Mouse (Mus musculus): ENCODE measurements around the gene Fign. TPM values are rescaled to one million over a fixed set of nuclear protein-coding genes. Genes with fewer than 3 reads are reported as not detected.

The Fign gene
- total RNA-seq (2021), result 10 to 100 TPM; 12.5 to 18.4 TPM

DNA sequence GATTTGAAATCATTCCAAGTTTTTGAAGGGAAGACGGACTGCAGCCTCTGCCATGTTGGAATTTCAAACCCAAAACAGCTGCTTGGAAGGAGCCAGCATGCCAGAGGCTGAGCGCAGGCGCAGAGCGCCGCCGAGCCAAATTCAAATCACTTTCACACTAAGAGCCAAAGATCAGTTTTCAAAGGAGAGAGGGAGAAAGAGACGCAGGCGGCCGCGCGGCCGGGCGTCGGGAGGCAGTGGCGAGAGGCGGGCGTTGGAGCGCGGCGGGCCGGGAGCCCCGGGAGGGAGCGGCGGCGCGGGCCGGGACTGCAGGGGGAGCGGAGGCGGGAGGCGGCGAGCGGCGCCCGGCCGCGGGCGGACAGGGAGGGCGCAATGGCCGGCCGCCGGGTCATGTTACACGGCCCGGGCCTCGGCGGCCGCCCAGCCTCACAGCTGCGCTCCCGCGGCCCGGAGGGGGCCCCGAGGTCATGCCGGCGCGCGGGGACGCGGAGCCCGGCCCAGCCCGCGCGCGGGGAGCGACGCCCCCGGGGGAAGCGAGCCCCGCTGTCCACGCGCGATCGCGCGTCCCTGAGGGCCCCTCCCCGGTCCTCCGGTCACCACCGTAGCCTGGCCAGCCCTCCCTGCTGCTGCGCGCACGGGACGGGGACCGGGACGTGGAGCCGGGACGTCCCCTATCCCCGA, at the start of gene Fign:
Gene Fign, minus strand, starts transcription at position 102 of the 681 bp plus-strand sequence.
- intact Hi-C loops (cut with DNase I), result loop anchor here (5.0 kb wide), 3 partner anchors 116 to 396 kb away; no protein-coding TSS in a partner anchor
- DNase-seq, result peak; percentile 74 to 81

DNA sequence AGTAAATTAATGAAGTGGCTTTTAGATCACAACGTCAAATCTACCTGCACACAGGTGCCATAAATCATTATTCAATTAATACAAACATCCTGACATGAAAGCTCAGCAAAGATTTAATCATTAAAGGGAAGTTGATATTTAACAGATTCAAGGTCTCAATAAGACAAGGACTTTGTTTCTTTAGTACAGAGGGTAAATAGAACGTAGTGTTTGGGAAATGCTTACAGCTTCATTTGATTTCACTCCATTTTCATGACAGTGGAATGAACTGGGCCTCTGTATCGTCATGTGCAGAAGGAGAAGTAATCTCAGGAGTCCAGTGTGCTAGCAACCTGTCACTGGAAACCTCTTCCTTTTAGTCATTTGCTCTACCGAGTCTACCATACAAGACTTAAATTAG, 35.8 kb upstream of the Fign start:
- intact Hi-C loops (cut with DNase I), result no loop called here
- DNase-seq, result no peak

DNA sequence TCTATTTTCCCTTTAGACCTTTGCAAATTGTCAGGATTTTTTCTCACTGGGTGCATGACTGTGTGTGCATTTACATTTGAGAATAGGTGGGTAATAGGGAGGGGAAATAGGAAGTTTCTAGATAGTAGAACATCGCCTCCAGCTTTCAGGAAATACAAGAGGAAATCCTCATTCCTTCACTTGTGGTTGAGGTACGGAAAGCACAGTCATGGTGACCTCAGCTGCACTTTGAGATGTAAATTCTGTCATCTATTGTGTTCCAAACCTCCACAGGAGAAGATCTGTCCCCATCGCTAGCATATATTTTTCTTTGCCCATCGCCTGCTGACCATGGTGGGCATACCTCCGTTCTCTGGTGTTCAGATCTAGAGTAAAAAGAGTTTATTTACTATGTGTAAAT, 22.7 kb upstream of the Fign start:
- no peak for DNase-seq
- intact Hi-C loops (cut with DNase I), result no loop called here

DNA sequence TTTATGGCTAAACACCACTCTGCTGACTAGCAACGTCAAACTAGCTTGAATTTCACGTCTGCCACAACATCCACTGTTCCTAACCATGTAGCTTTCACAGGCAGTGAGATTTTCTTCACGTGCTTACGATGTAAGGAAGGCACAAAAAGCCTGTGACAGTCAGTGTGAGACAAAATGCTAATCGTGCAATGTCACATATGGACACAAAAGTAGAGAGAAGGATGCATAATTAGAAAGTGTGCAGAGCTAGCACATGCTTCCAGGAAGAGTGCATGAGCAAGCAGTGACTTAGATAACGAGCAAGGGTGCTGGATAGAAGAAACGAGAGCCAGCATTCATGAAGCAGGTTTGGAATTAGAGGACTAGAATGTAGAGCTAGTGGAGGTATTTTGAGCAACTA, 18.8 kb upstream of the Fign start:
- intact Hi-C loops (cut with DNase I), result no loop called here
- no peak for DNase-seq

DNA sequence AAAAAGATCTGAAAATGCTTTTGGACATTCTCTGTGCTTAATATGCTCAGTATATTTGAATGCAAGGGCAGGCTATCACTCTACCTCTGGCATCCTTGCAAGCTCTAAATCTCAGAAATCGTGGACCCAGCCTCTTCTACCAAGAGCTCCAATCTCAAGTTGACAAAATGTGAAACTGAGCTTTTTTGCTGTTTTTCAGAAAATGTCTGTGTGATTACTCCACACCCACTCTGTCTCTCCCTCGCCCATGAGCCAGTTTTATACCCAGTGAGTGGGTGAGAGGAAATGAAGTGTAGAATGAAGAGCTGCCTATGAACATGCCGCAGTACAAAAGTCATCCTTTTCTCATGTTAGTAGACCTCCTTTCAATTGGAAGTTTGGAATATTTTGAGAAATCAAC, 13.3 kb upstream of the Fign start:
- intact Hi-C loops (cut with DNase I), result no loop called here
- no peak for DNase-seq

DNA sequence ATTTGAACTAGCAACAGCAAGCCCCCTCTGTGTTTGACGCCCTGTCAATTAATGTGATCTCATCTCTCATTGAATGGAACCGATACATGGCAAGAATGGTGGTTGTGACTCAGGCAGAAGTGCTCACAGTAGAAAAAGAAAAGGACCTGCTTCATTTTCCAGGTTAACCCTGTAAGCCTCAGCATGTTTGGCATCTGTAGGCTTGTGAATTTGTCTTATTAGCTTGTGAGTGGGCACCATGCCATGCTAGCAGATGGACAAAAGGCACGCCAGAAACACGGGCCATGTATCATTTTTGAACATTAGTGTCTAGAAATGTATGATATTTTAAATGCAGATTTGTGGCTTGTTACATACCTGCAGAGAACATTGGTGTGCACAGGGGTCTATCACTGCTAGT, 12.0 kb upstream of the Fign start:
- intact Hi-C loops (cut with DNase I), result no loop called here
- no peak for DNase-seq

DNA sequence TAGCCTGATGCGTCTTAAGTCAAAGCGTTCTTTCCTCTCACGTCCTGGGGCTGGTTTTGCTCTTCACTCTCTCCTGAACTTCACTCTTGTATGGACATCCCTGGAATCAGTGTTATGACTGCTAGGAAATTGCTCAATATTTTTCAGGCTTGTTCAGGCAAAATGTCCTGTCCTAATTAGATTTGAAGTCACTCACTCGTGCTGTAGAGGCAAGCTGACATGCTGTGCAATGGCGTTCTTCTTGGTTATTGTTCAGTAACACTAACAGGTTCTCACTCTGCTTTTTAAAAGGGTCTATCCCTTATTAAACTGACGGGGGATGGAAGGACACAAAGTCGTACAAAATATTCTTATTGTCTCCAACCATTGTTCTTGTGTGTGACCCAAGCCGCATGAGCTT, 10.2 kb upstream of the Fign start:
- no peak for DNase-seq
- intact Hi-C loops (cut with DNase I), result no loop called here

DNA sequence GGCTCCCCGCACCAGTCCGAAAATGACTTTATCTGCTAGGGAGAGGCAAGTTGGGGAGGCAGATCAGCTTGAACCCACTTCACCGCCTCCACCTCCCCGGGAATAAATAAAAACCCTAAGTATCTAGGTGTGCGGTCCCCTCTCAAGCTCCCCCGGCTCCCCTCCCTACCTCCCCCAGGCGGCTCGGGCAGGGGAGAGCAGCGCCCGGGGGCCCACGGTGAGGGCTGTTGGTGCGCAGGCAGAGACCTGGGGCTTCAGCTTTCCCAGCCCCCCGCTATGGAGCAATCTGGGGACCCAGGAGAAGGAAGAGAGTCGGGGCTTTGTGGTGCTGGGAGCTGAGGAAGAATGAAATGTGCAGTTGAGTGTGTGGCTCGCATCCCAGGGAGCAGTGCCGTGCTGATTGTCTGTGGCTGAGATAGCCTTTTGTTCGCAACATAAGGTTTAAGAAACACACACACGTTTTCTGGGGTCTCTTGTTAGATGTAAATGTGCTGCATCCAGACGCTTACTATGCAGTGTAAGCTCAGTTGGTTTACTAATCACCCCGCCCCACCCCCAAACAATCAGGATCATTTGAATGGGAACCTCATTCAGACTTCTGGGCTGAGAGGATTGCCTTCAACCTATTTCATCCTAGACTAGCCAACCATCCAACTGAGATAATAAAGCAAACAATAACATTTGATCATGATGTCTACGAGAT, 931 bp upstream of the Fign start:
- intact Hi-C loops (cut with DNase I), result loop anchor here (5.0 kb wide), 3 partner anchors 116 to 396 kb away; no protein-coding TSS in a partner anchor
- DNase-seq, result peak in 1 of 2 experiments; percentile 60

DNA sequence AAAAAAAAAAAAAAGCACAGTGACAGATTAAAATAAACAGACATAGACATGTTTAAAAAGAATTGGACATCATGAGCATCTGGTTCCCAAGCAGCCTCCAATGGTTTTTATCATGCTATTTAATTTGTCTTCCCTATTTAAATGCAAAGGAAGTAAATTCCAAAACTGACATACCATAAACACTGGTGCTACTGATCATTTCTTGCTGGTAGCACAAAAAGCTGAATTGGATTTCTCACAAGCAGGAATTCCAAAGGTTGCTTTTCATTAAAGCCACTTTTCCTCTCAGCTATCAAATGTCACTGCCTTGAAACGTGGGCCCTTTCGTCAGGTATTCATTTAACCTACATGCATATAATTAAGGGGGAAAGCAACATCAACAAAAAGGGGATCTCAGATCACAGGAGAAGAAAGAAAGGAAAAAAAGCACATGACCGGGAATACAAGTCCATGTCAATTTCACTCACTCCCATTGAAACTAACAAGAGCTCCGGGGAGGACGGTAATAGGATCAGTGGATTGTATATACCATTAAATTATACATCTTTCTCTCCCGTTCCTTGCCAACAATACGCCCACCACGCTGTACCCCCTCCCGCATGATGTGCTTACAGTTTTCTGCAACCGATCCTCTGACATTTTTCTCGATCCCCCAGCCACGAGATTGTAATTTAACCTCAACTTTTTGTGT, 972 bp downstream of the Fign start:
- DNase-seq, result no peak

DNA sequence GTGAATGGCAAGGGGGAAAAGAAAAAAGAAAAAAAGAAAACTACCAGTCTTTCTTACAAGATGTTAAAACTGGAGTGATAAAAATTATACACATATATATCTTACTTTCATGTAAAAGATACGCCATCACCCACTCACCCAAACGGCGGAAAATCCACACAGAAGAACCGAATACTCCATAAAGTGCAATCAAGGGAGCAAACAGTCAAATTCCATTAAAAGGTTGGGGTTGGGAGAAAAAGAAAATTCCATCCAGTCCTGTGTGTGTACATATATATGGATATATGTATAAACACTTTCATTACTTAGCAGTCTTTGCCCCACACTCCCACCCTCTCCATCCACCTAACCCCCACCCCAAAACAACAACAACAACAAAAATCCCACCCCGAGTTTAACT, 1.7 kb downstream of the Fign start:
- intact Hi-C loops (cut with DNase I), result loop anchor here (5.0 kb wide), 3 partner anchors 114 to 394 kb away; no protein-coding TSS in a partner anchor

More for the DNA sequence above, 972 bp downstream of the Fign start:
- intact Hi-C loops (cut with DNase I), result loop anchor here (5.0 kb wide), 3 partner anchors 115 to 395 kb away; no protein-coding TSS in a partner anchor

DNA sequence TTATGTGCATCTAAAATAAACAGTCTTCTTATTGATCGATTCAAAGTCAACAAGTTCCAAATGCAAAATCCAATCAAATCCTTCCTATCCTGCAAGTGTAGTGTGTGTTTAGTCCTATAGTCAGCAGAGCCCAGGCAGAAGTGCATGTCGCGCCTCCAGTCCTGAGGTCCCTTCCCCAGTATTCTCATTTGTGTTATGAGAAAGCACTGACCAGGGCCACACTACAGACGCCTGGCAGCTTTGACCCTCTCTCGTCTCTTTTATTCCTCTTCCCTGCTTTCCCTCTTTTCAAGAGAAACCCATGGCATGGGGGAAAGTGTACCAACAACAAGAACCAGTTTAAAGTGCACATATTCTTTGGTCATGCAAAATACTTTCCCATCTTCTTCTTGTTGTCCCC, 2.3 kb downstream of the Fign start:
- DNase-seq, result no peak
- intact Hi-C loops (cut with DNase I), result loop anchor here (5.0 kb wide), 3 partner anchors 113 to 393 kb away; no protein-coding TSS in a partner anchor

More for the DNA sequence above, 1.7 kb downstream of the Fign start:
- DNase-seq, result no peak

DNA sequence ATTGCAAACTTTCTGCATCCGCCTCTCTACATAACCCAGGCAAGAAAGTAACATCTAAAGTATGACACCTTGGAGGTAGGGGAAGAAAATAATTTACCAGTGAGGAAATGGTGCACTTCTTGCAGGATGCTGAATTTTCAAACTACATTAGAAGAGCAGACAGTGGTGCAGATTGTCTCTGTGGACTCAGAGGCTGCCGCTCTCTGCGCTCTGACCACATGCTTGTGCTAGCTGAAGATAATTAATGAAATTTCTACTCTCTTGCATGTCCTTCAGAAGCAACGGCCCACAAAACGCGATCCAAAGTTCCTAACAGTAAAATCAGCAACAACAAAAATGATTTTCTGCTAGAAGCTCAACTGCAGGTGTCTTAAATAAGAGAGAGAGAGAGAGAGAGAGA, 4.8 kb downstream of the Fign start:
- intact Hi-C loops (cut with DNase I), result no loop called here
- DNase-seq, result no peak

DNA sequence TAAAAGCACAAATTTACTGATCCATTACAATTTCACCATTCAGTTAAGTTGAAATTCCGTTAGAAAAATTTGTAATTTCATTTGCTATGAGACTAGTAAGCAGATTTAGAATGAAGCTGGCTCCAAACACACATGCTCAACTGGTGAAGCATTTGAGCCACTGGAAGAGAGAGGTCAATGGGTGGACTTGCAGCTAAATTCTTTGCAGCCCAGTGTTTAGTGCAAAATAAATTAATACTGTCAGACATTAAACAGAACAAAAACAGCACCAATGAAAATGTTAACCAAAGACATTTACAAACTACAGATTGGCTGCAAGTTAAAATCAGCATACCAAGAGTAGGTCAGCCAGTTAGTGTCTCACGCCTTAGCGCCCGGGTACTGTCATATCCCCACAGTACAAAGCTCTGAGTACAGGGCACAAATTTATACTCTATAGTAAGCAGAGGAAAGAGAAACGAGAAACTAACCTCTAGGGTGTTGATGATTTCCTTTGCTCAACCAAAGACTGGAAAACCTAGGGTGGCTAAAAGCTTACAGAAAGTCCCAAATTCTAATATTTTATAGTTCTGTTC, 13.9 kb downstream of the Fign start:
- no peak for DNase-seq
- intact Hi-C loops (cut with DNase I), result no loop called here

DNA sequence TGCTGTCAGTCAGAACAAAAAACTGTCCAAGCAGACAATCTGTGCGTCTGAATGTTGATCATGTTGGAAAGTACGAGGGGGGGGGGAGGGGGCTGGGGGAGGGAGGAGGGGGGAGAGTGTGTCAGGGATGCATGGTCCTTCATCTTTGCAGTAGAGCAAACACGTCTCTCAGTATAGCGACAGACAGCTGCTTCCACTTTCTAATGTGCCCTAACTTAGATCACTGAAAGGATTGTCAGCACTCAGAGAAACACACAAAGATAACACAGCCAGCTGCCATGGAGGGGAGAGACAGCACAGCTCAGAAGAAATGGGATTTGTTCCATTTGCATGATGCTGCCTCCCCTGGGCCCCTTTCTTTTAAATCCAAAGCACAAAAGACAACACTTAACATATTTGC, 18.1 kb downstream of the Fign start:
- intact Hi-C loops (cut with DNase I), result no loop called here
- DNase-seq, result no peak

DNA sequence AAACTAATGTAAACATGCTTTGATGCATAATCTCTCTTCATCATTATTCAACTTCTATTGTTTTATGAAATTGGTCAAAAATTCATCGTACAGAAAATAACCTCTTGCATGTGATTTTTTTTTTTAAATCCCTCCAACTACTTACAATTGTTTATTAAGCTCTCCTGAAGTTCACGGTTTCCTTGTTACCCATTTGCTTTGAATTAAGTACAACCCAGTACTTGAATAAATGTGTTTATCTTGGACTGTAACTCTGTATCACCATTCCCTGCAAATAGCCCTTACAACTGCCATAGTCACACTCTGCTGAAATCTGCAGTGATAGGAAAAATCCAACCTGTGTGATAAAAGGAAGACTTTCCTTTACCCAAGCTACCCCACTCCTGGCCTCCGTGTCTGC, 19.3 kb downstream of the Fign start:
- no peak for DNase-seq
- intact Hi-C loops (cut with DNase I), result no loop called here

DNA sequence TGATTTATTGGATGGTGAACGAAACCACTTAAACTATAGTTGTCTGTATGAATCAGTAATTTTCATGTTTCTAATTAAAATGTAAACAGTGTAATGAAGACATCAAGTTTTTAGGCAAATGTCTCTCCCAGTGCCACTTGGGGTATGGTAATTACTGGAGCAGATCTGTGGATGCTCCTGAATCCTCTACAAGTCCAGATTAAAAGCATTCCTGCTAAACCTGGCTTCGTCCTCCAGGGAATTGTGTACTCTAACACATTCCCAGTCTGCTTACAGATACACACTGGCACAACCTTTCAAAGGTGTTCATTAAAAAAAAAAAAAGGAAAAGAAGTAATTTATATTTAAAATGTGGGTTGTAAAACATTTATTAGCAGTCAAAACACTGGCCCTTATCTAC, 20.0 kb downstream of the Fign start:
- DNase-seq, result no peak
- intact Hi-C loops (cut with DNase I), result no loop called here

DNA sequence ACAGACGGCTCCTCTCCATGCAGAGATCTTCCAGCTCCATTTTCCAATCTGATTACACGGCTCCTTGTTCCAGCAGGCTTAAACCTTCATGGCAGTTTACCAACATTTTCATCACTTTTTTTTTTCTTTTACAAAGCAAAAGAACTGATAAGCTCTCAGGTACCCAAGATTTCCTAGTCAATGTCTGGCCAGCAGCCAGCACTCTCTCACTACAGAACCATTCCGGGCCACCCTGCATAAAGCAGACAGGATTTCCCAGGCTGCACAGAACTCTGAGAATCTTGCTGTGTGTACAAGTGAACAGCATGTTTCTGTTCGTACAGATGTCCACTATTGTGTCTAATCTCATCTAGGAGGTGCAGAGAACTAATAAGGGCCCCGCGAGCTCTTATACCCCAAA, 22.0 kb downstream of the Fign start:
- intact Hi-C loops (cut with DNase I), result no loop called here
- DNase-seq, result no peak

DNA sequence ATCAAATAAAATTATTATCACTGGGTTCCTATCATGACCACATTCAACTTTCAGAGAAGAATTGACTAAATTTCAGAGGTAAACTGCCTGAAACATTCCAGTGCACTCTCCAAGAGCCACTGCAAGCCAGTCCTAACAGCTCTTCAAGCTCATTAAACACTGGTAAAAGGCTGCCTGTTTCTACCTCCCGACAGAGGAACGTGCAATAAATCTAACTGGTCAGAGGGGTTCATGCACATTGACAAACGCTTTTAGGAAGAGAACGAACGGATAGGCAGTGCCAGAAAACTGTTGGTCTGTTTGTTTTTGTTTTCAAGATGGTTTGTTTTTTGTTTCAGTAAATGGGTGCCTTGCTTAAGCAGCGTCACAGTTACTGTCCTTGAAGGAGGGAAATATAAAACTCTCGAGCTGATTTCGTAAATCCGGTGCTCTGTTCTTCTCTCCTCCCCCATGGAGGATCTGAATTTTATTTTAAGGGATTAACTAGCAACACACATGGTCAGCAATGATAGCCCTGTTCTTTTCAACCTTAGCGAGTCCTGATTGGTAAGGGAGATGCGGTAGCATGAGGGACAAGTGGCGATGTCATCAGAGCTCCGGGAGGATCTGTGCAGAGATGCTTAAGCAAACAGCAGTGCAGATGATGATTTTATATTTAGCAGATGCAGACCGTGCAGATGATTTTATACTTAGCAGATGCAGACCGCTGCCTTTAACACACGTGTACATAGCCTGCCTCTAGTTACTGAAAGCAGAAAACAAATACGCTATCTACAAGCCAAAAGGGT, 23.0 kb downstream of the Fign start:
- no peak for DNase-seq
- intact Hi-C loops (cut with DNase I), result loop anchor here (5.0 kb wide), 1 partner anchor 92 kb away; no protein-coding TSS in a partner anchor

DNA sequence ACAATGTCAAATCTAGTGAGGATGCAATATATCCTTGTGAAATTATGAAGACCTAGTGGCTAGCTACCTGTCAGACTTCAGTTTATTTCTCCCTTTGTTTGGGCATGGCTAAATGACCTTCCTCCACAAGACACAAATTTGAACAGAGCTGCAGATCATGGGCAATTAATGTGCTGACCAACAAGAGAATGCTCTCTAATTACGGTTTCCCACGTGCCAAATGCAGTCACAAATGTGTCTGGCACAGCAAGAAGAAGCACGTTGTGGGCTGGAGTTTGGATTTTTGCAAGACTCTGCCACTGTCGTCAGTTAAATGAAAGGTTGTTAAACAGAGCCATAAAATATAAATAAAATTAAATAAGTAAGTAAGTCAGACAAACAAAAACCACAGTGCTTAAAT, 25.7 kb downstream of the Fign start:
- intact Hi-C loops (cut with DNase I), result loop anchor here (5.0 kb wide), 1 partner anchor 90 kb away; no protein-coding TSS in a partner anchor

More for the DNA sequence above, 25.7 kb downstream of the Fign start:
- no peak for DNase-seq

Data from heart, postnatal 36 days (tissue).